8 mouse cellular contexts compared by ENCODE assay signal in genomic region chr17:47139730-47140231, GRCm38 (mm10).
DNase-seq lines count a peak whose midpoint lies in the region; ATAC-seq and TF ChIP-seq lines count a peak whose summit lies in the region.

No protein-coding gene starts in this region.

- no peaks in the 10 kb centered on the region for H3K36me3 ChIP-seq in forebrain, embryonic 16.5 days (ENCODE audit: control insufficient read depth, insufficient read depth)
- no peaks in the 10 kb centered on the region for H3K36me3 ChIP-seq in neural tube, embryonic 15.5 days

- under 1% methylated on average over 30 of the region's 34 CpGs for WGBS in forebrain, embryonic 16.5 days
- 1% methylated on average over 28 of the region's 34 CpGs for WGBS in lung, adult 2 months
- 0% methylated on average over 25 of the region's 34 CpGs for WGBS in neural tube, embryonic 15.5 days

- peak overlapping the region; percentile 56 for H3K4me2 ChIP-seq in forebrain, embryonic 16.5 days (ENCODE audit: low read length)
- H3K4me2 ChIP-seq in neural tube, embryonic 15.5 days, result peak overlapping the region; percentile 84

- H3K27me3 ChIP-seq in forebrain, embryonic 16.5 days (replicated peaks; ENCODE audit: control insufficient read depth, insufficient read depth, low read length), result no peaks in the 10 kb centered on the region
- H3K27me3 ChIP-seq in neural tube, embryonic 15.5 days (replicated peaks), result no peaks in the 10 kb centered on the region

- no peaks in the 10 kb centered on the region for H3K9me3 ChIP-seq in forebrain, embryonic 16.5 days (ENCODE audit: control insufficient read depth, low read length)
- no peaks in the 10 kb centered on the region for H3K9me3 ChIP-seq in neural tube, embryonic 15.5 days (replicated peaks)

- TF ChIP-seq CTCF in layer of hippocampus, adult 2 months (conservative IDR thresholded peaks at IDR 0.05), result no peak
- no peak for TF ChIP-seq CTCF in lung, adult 2 months (IDR thresholded peaks at IDR 0.05; ENCODE audit: insufficient read depth, low read length)

- peak overlapping the region; percentile 83 for H3K9ac ChIP-seq in forebrain, embryonic 16.5 days (replicated peaks; ENCODE audit: low read depth, low read length)
- peak overlapping the region; percentile 92 for H3K9ac ChIP-seq in neural tube, embryonic 15.5 days (replicated peaks)

- peak overlapping the region; percentile 65 for H3K4me3 ChIP-seq in forebrain, embryonic 16.5 days (replicated peaks; ENCODE audit: low read length)
- H3K4me3 ChIP-seq in layer of hippocampus, adult 2 months, result peak overlapping the region; percentile 83
- peak overlapping the region; percentile 82 for H3K4me3 ChIP-seq in lung, adult 2 months (replicated peaks; ENCODE audit: extremely low read depth, low read depth, low read length)
- peak overlapping the region; percentile 57 for H3K4me3 ChIP-seq in neural tube, embryonic 15.5 days (replicated peaks)

- peak; percentile 38; the same call in 1 of the 2 replicates for ATAC-seq in cerebellum, adult (ENCODE audit: insufficient number of reproducible peaks, low FRiP score, low TSS enrichment)
- ATAC-seq in forebrain, embryonic 16.5 days, result peak; percentile 95
- ATAC-seq in neural tube, embryonic 15.5 days (ENCODE audit: low FRiP score), result peak; percentile 93

- peaks cover 38% of the 10 kb centered on the region for H3K4me1 ChIP-seq in forebrain, embryonic 16.5 days (replicated peaks; ENCODE audit: control insufficient read depth, insufficient read depth, low read length)
- H3K4me1 ChIP-seq in lung, adult 2 months (ENCODE audit: control insufficient read depth, insufficient read depth, low read length), result peaks cover 13% of the 10 kb centered on the region
- H3K4me1 ChIP-seq in neural tube, embryonic 15.5 days, result peaks cover 40% of the 10 kb centered on the region

- peak; percentile 55; the same call in 1 of the 2 replicates for TF ChIP-seq POLR2A in lung, adult 2 months (IDR thresholded peaks at IDR 0.05; ENCODE audit: borderline replicate concordance, extremely low read depth, low read depth, low read length)

- DNase-seq in CD8-positive naive resting alpha-beta T cell, adult 2 months (ENCODE audit: low read depth in 2 of 2, low spot score in 2 of 2), result peak; percentile 80 to 85
- peak; percentile 83 to 88 for DNase-seq in heart, postnatal 36 days
- peak; percentile 93 to 96 for DNase-seq in layer of hippocampus, adult 2 months (ENCODE audit: low spot score in 2 of 2)
- peak; percentile 72 for DNase-seq in lung, adult 2 months
- DNase-seq in testis, postnatal 14 days (ENCODE audit: low spot score), result peak; percentile 92

- peak overlapping the region; percentile 98 for H3K27ac ChIP-seq in forebrain, embryonic 16.5 days (ENCODE audit: low read length)
- peak overlapping the region; percentile 98 for H3K27ac ChIP-seq in layer of hippocampus, adult 2 months
- peak overlapping the region; percentile 99 for H3K27ac ChIP-seq in neural tube, embryonic 15.5 days (replicated peaks)

- intact Hi-C loops in heart, postnatal 36 days (cut with DNase I), result loop anchor here (2.0 kb wide), 1 partner anchor 39 kb away; no protein-coding TSS in a partner anchor

Comparison
In these comparisons a context has a peak if more than half of its experiments do, and no peak if none do; other contexts are left out.
1. Peak in every context shown above with its lines: DNase-seq, ATAC-seq, H3K4me3 ChIP-seq and H3K27ac ChIP-seq.
2. ATAC-seq: peak in every context shown above with its lines; median percentile 95 in forebrain, embryonic 16.5 days; 93 in neural tube, embryonic 15.5 days; 38 in cerebellum, adult.